Mouse (Mus musculus): Measurements from ENCODE around the gene Eif3g. TPM values are rescaled to one million over a fixed set of nuclear protein-coding genes. Genes with fewer than 3 reads are reported as not detected.

The Eif3g gene
- polyA plus RNA-seq, 1 experiment from 2014 or later, result 383 TPM

GRCm38 (mm10) chr9:20857131-20857530, 41.3 kb downstream of the Eif3g start:
- Histone ChIP-seq H3K27ac (replicated peaks; ENCODE audit: low read depth, low read length) (no peak overlapping the region), H3K4me1 (ENCODE audit: control insufficient read depth, insufficient read depth, low read length) (no peaks in the 10 kb centered on the region), H3K4me2 (ENCODE audit: low read depth, severe bottlenecking) (no peak overlapping the region), H3K9me3 (ENCODE audit: control insufficient read depth, low read length) (no peaks in the 10 kb centered on the region), H3K9ac (ENCODE audit: low read length) (no peak overlapping the region), H3K36me3 (ENCODE audit: control insufficient read depth, insufficient read depth, low read length) (no peaks in the 10 kb centered on the region), H3K27me3 (ENCODE audit: control insufficient read depth, insufficient read depth, low read length) (no peaks in the 10 kb centered on the region), H3K4me3 (ENCODE audit: low read depth, low read length) (no peak overlapping the region)
- ATAC-seq (ENCODE audit: insufficient number of reproducible peaks, low FRiP score, low TSS enrichment, low read depth) (no peak), DNase-seq (ENCODE audit: low spot score) (peak; percentile 86)
- WGBS, result 10% methylated on average over 6 of the region's 6 CpGs

GRCm38 (mm10) chr9:20850179-20850578, 48.2 kb downstream of the Eif3g start:
- Histone ChIP-seq H3K9ac (ENCODE audit: low read length) (no peak overlapping the region), H3K4me1 (ENCODE audit: control insufficient read depth, insufficient read depth, low read length) (no peaks in the 10 kb centered on the region), H3K9me3 (ENCODE audit: control insufficient read depth, low read length) (no peaks in the 10 kb centered on the region), H3K27ac (replicated peaks; ENCODE audit: low read depth, low read length) (no peak overlapping the region), H3K36me3 (ENCODE audit: control insufficient read depth, insufficient read depth, low read length) (no peaks in the 10 kb centered on the region), H3K4me2 (ENCODE audit: low read depth, severe bottlenecking) (no peak overlapping the region), H3K4me3 (ENCODE audit: low read depth, low read length) (no peak overlapping the region), H3K27me3 (ENCODE audit: control insufficient read depth, insufficient read depth, low read length) (no peaks in the 10 kb centered on the region)
- no peak for ATAC-seq (ENCODE audit: insufficient number of reproducible peaks, low FRiP score, low TSS enrichment, low read depth)
- 80% methylated on average over 2 of the region's 2 CpGs for WGBS
- DNase-seq (ENCODE audit: low spot score), result no peak

Small RNAs within 50 kb of the gene (microRNA-seq; reads per million reads assigned to microRNA genes)
- 1.8 reads per million for gene Mir7081

Other genes with a start within 250 kb of the Eif3g start
- gene Pin1, start 246.5 kb downstream of the Eif3g start, polyA plus RNA-seq (2014; fragmentation: Nextera tagmentation; extraction: Ambion mirVana), result 65.0 and 66.4 TPM in 2 replicates
- gene Olfm2, start 152.3 kb downstream of the Eif3g start, polyA plus RNA-seq (2014; fragmentation: Nextera tagmentation; extraction: Ambion mirVana), result 2.6 and 3.8 TPM in 2 replicates
- gene Col5a3, start 83.6 kb downstream of the Eif3g start, polyA plus RNA-seq (2014; fragmentation: Nextera tagmentation; extraction: Ambion mirVana), result 0.21 TPM in 1 of 2 replicates, not detected in the other
- not detected in 2 replicates for gene Rdh8, start 80.1 kb downstream of the Eif3g start, polyA plus RNA-seq (2014; fragmentation: Nextera tagmentation; extraction: Ambion mirVana)
- gene A230050P20Rik, start 30.0 kb downstream of the Eif3g start, polyA plus RNA-seq (2014; fragmentation: Nextera tagmentation; extraction: Ambion mirVana), result 1.2 and 1.4 TPM in 2 replicates
- 2.6 TPM in 2 replicates for gene Angptl6, start 18.9 kb downstream of the Eif3g start, polyA plus RNA-seq (2014; fragmentation: Nextera tagmentation; extraction: Ambion mirVana)
- gene Ppan, start 10.4 kb downstream of the Eif3g start, polyA plus RNA-seq (2014; fragmentation: Nextera tagmentation; extraction: Ambion mirVana), result 83.9 and 87.3 TPM in 2 replicates
- 95.7 and 95.8 TPM in 2 replicates for gene Dnmt1, start 61.3 kb upstream of the Eif3g start, polyA plus RNA-seq (2014; fragmentation: Nextera tagmentation; extraction: Ambion mirVana)
- 46.5 and 52.8 TPM in 2 replicates for gene S1pr2, start 78.2 kb upstream of the Eif3g start, polyA plus RNA-seq (2014; fragmentation: Nextera tagmentation; extraction: Ambion mirVana)
- gene Mrpl4, start 104.1 kb upstream of the Eif3g start, polyA plus RNA-seq (2014; fragmentation: Nextera tagmentation; extraction: Ambion mirVana), result 163 and 169 TPM in 2 replicates
- 5.5 and 8.3 TPM in 2 replicates for gene Icam1, start 117.4 kb upstream of the Eif3g start, polyA plus RNA-seq (2014; fragmentation: Nextera tagmentation; extraction: Ambion mirVana)
- 3.6 and 5.3 TPM in 2 replicates for gene Icam4, start 130.8 kb upstream of the Eif3g start, polyA plus RNA-seq (2014; fragmentation: Nextera tagmentation; extraction: Ambion mirVana)
- not detected in 2 replicates for gene Icam5, start 133.4 kb upstream of the Eif3g start, polyA plus RNA-seq (2014; fragmentation: Nextera tagmentation; extraction: Ambion mirVana)
- 1.4 and 2.4 TPM in 2 replicates for gene Zglp1, start 168.5 kb upstream of the Eif3g start, polyA plus RNA-seq (2014; fragmentation: Nextera tagmentation; extraction: Ambion mirVana)
- gene Gm49373, start 174.5 kb upstream of the Eif3g start, polyA plus RNA-seq (2014; fragmentation: Nextera tagmentation; extraction: Ambion mirVana), result 0.27 and 0.52 TPM in 2 replicates
- 57.5 and 60.1 TPM in 2 replicates for gene Fdx1l, start 175.0 kb upstream of the Eif3g start, polyA plus RNA-seq (2014; fragmentation: Nextera tagmentation; extraction: Ambion mirVana)
- 4.1 TPM in 2 replicates for gene Gm38431, start 193.4 kb upstream of the Eif3g start, polyA plus RNA-seq (2014; fragmentation: Nextera tagmentation; extraction: Ambion mirVana)
- gene Raver1, start 193.4 kb upstream of the Eif3g start, polyA plus RNA-seq (2014; fragmentation: Nextera tagmentation; extraction: Ambion mirVana), result 99.1 and 104 TPM in 2 replicates
- gene Tyk2, start 232.6 kb upstream of the Eif3g start, polyA plus RNA-seq (2014; fragmentation: Nextera tagmentation; extraction: Ambion mirVana), result 8.1 and 9.7 TPM in 2 replicates